Mouse (Mus musculus) cerebellum, postnatal 14 days (tissue): Measurements from ENCODE around the gene Rnf38.
A peak's percentile ranks its signal among the peaks of the same experiment; 100 is the strongest.

ENCODE experiments used
- DNase-seq, 2 experiments: peaks; one replicate each; pipeline ENCODE4 v3.0.0; 2021; ENCODE audit warnings: mixed read lengths in 2 of 2

Gene Rnf38

DNA sequence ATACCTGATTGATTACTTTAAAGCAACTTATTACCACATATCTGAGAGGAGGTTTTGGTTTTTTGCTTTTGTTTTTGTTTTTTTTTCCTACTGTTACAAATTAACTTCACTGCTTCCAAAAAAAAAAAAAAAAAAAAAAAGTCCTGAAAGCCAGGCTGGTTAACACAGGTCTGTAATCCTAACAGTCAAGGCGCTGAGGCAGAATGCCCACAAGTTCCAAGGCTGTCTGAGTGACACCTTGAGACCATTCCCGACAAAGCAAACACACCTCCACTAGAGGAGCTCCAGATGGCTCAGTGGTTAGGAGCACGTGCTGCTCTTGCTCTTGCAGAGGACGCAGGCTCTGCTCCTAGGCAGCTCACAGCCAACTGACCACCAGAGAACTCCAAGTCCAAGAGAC is 10.1 kb downstream of the Rnf38 start:
- DNase-seq, result no peak

DNA sequence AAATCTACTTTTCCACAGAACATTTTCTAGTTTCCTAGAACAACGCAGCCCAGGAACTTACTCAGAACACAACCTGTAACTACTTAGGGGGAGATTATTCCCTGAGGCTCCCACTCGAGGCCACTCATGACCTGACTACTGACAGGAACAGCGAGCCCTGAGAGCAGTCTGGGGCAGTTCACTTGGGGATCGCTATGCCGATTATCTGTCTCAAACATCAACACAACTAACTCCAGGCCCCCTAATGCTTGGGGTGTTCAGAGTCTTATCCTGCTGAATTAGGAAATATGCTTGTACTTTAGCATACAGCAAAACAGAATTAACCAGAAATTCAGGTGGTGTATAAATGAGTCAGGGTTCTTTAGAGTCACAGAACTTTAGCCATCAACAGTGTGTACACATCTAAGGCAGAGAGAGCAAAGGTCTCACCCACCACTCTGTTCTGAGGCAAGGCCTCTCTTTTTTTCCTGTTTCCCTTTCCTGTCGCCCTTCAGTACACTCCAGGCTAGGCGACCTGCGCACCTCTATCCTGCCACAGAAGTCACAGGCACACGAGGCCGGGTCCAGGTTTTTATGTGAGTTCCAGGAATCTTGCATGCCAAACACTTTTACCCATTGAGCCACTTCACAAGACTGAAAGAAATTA is 16.7 kb downstream of the Rnf38 start:
- no peak for DNase-seq

DNA sequence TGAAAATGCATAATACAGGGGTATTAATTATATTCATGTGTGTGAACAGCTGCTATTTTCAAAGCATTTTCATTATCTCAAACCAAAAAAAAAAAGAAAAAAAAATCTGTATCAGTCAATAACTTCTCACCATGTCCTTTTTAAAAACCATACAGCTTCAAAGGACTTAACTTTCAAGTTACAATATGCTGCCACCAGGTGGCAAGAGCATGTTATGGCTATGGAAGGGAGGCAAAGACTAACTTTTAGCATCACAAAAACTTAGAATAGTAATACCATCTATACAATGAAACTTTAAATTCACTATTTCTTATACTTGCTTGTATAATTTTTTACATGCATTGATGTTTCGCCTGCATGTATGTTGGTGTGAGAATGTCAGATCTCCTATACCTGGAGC is 33.6 kb downstream of the Rnf38 start:
- peak in 1 of 2 experiments; percentile 19 for DNase-seq

DNA sequence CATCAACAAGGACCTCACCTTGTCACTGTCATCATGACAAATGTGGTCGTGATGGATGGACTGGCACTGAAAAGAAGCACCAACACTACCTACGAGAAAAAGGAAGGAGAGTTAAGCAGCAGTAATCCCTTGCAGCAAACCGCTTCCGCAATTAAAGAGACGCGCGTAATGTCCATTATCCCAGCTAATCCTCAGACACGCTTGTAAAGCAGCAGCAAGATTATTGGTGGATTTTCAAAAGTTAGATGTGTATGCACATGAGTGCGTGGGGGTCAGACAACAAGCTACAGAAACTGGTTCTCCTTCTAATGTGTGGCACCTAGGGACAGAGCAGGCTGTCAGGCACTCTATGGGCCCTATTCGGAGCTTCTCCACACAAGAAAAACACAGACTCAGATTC is 46.2 kb downstream of the Rnf38 start:
- no peak for DNase-seq

DNA sequence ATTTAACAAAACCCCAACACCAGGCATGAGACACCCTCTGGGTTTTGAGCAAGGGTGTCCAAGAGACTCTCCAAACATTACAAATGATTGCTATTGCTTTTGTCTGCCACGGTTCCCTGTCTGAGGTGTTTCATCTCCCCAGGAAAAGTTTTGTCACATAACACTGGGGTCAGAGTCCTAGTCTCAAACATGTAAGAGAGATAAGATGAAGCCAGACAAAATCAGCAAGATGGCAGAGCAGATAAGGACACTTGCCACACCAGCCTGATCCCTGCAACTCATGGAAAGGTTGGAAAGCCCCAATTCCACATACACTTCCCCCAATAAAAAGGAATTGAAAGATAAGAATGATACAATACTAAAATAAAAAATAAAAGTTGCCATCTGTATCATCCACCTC is 49.7 kb downstream of the Rnf38 start:
- DNase-seq, result no peak

DNA sequence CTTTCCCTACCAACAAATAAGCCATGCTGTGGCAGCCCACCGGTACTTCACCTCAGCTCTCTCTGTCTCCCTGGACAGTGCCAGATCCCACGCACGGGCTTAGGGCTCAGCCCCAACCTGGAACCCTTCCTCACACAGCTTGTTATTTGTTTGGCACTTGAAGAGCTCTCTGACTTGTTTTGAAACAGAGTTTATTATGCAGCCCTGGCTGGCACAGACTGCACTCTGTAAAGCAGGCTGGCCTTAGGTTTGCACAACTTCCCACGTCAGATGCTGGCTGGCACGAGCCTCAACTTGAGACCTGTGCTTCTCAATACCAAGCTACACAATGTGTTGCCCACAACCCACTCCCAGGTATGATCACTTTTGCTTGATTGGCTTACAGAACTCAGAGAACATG is 53.8 kb downstream of the Rnf38 start:
- no peak for DNase-seq

DNA sequence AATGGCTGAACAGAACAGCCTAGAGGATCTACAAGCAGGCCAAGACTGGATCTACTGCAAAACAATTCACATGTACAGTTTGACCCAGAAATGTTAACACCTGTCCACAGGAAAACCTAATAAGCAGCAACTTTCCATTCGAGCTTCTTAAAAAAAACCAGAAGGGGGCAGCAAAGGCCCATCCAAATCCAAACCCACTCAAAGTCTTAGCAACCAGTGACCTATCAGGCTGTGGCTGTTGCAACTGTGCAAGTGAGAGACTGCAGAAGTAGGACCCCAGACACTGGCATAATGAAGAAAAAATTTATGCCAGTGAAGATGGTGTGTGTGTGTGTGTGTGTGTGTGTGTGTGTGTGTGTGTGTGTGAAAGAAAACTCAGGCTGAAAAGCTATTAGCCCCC is 60.4 kb downstream of the Rnf38 start:
- DNase-seq, result peak; percentile 73 to 80

DNA sequence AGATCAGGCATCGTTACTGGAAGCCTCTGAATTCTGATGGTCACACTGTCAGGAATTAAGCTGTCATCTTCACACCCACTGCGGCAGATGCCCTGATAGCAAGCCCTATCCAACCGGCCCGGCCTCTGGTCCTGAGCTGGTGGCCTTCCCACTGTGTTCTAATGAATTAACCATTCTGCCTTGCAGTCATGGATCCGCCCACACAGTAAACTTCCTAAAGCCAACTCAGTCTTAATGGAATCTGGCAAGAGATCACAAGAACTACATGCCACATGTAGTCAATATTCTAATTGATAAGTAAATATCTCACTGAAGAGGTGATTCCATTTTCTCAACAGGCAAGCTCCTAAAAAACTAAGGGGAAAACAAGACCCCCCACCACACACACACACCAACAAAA is 60.9 kb downstream of the Rnf38 start:
- no peak for DNase-seq

DNA sequence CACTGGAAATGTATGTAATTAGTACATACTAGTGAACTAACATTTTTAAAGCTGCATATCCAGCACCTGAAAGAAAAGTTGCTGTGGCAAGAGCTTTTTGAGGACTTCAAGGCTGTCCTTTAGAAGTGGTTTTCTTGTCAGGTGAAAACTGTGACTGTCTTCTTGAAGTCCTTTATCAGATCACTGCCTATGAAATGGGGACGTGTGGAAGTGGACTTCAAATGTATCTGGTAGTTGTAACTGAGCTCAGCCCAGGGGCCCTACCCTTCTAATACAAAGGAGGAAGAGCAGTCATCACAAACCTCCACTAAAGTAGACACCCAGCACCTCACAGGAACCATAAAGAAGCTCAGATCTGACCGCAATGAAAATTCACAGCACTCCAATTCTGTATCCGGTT is 63.7 kb downstream of the Rnf38 start:
- no peak for DNase-seq

DNA sequence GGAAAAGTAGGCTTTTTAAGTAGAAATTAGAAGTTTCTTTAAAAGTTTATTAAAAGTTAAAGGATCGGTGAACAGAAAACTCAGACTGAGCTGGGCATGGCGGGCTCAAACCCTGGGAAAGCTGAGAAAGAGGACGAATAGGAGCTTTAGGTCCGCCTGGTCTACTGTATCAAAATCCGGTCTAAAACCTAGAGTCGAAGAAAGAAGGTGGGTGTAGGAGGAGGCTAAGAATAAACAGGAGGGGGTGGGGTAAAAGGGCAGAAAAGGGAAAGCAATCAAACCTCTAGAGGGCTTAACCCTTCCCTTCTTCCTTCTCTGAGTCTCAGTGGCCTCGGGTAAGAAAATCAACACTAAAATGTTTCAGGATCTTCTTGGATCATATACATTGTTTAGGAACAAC is 64.8 kb downstream of the Rnf38 start:
- no peak for DNase-seq

DNA sequence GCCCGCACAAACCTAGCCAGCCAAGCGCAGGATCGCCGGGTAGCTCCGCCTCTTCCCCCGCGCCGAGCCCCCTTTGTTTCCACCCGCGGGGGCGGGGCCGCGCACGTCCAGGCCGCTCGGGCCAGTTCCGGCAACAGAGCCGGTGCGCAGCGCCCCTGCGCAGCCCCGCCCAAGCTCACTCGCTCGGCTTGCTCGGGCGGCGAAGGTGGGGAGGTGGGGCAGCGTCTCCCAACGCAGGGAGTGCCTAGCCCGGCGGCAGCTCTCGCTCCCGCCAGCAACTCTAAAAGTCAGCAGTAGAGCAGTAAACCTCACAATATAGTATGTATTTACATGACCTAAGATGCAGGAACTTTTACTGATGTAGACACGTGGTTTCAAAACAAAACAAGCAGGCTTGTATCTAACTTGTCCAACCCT is 65.3 kb downstream of the Rnf38 start:
- DNase-seq, result peak; percentile 95 to 96

DNA sequence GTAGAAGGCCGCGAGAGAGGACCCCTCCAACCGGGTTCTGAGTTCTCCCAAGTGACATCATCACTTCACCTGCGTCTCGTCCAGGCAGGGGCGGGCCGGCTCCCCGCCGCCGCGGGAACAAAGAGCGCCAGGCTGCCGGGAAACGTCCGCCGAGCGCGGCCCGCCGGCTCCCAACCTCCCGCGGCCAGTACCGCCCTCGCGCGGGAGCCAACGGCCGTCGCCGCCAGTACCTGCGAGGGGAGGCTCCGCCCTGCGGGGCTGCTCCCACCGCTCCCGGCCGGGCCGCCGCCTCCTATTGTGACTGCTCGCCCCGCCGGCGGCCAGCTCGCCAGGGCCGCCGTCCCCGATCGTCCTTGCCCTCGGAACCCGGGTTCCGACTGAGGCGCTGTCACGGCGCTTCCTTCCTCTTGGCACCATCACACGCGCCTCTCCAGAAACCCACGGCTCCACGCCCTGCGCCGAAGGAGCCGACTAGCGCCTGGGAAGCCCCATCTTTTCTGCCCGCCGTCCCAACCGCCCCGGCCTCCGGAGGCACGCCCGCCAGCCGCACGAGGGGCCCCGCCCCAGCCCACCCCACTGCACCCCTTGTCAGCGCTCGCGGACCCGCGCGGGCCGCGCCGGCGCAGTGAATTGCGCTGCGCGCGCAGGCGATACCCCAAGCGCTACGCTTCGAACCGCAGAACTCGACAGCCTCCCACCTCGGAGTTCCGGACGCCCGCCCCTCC is 66.0 kb downstream of the Rnf38 start:
- DNase-seq, result peak; percentile 89 to 91

DNA sequence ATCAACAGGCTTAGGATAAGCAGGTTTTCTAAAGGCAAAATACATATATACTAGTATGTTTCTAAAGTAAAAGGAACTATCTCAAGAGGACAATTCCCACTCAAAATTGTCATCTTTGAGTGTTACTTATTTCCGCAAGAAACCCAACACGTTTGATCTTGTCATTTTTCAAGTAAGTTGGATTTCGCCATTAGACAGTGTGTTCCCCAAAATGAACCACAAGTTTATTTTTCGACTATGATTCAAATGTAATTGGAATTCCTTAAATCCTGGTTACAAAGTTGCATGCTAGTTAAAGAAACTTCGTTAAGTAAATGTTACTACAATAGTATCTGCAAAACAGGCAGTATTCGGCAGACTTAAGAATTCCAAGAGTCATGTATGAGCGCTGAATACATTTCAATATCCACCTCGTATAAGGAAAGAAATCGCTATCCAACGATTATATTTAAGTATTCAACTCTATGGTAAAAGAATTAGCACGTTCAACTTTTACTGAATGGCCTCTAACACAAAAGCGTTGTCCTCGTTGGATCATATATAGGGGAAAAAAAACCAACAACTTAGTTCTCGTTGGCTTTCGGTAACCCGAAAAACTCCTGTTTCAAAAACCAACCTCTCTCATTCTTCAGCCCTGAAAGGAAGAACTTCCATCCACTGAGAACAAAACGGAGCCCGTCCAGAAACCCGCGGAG is 66.7 kb downstream of the Rnf38 start:
- DNase-seq, result no peak

DNA sequence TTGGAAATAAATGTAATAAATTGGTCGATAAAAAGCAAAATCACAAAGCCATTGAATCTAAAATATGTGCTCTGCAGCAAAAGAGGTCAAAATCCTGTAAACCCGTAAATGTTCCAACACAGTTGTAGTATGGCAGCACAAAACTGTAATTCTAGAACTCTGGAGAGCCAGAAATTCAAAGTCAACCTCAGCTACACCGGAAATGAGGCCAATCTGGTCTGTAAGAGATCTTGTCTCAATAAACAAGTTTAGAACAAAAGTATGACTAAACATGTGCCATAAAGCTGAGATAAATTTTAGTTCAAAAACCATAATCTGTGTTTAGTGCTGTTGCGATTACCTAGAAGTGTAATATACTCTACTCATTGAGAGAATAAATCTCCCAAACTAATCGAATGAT is 69.0 kb downstream of the Rnf38 start:
- DNase-seq, result no peak

DNA sequence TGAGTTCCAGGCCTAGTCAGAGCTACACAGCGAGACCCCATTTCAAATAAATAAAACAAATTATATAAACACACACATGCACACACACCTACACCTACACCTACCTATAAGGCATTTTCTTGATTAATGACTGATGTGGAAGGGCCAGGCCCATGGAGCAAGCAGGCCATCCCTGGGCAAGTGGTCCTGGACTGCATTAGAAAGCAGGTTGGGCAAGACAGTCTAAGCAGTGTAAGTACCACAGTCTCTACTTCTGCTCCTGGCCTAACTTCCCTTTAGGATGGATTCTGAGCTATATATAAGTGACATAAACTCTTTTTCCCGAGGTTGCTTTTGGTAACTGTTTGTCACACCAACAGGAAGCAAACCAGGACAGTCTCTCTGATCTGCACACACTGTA is 70.6 kb downstream of the Rnf38 start:
- DNase-seq, result no peak

DNA sequence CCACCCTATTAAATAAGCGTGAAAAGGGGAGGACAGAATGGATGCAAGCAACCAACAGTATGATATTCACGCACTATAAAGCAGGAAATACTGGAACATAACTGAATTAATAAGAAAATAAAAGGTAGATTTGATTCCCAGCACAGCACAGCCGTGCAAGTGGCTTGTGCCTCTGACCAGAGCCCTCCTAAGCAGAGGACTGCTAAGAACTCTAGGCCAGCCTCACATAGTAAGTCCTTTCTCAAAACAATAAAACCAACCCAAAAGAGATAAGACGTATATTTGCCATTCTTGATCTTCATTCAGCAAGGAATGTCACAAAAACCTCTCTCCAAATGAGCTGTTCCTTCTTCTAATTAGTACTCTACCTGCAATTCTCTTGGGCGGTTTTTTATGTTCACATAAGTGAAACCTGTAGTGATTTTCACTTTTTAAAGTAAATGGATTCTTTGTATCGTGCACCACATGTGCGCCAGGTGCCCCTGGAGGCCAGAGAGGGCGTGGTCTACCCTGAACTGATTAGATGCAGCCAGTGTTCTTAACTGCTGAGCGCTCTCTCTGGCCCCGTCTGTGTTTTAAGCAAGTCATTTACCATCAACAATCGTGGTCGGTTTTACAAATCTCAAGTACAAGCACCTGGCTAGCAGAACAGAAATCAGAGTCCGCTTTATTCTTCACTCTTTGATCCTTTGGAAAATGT is 72.4 kb downstream of the Rnf38 start:
- DNase-seq, result no peak

DNA sequence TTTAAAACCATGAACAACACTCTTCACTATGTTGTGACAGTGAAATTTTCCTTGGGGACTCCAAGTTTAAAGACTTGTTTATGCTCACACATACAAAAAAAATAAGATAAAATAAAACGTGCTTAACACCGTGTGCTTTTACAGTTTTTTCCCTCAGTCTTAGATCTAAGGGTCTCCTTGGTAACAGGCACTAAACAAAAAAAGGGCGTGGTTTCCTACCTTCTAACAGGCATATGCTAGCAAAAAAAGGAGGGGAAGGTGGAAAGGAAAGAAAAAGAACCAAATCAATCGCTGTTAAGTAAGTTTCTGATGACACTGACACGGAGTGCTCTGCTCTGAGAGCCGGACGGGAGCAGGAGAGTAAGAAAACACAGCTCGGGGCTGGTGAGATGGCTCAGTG is 73.8 kb downstream of the Rnf38 start:
- DNase-seq, result no peak

DNA sequence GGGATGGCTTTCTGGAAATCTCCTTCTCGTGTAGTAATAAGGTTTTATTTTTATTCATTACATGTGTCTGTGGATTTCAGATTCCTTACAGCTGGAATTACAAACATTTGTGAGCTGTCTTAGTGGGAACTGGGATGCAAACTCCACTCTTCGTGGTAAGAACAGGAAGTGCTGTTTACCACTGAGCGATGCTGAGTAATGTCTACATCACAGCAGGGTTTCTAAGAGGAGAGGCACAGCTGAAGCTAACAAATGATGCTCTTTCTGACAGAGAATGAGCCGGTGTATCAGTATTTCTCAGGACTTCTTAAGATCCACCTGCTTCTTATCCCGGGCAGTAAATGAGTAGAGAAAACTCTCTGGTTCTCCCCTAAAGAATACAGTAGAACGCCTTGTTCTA is 77.1 kb downstream of the Rnf38 start:
- no peak for DNase-seq

DNA sequence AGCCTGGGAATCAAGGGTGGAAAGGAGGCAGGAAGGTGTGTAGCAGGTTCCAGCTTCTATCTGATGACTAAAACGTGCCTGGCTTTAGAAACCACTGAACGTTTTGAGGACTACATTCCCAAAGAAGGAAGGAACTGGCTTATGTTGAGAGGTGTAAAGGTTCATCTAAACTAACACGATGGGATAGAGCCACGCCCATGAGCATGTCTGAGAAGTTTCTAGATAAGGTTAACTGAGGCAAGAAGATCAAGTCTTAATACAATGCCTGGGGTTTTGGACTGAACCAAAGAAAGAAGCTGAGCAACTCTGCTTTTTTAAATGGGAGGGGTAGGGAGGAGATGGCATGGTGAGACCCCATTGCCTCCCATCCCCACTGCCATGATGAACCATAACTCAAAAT is 78.7 kb downstream of the Rnf38 start:
- no peak for DNase-seq

DNA sequence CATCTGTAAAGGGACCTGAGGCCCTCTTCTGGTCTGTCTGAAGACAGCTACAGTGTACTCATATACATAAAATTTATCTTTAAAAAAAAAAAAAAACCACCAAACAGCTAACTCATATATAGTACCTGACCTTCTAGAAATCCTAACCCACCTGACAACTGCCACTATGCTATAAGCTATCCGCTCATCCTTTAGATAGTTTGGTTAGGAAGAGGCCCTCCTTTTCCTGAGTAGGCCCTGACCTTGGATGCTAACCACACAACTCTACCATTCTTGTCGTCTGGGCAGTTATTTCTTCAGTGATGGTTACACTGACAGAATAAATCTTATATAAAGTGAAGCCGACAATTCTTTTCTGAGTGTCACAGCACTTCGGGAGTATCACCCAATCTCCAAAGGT is 80.7 kb downstream of the Rnf38 start:
- no peak for DNase-seq

DNA sequence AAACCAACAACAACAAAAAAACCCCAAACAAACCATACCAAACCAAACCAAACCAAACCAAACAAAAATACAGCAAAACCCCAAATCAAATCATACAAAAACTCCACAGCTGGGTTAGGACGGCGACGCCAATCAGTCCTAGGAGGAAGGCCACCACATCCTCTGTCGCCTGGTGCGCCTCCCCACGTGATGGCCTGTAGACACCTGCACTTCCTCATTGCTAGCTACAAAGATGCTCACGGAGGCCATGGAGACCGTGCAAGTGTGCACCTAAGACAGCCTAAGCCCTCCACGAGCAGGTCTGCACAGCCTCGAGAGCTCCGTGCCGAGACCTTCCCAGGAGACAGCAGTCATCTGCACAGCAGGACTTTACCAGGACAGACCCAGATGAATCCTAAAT is 106.8 kb downstream of the Rnf38 start:
- no peak for DNase-seq

DNA sequence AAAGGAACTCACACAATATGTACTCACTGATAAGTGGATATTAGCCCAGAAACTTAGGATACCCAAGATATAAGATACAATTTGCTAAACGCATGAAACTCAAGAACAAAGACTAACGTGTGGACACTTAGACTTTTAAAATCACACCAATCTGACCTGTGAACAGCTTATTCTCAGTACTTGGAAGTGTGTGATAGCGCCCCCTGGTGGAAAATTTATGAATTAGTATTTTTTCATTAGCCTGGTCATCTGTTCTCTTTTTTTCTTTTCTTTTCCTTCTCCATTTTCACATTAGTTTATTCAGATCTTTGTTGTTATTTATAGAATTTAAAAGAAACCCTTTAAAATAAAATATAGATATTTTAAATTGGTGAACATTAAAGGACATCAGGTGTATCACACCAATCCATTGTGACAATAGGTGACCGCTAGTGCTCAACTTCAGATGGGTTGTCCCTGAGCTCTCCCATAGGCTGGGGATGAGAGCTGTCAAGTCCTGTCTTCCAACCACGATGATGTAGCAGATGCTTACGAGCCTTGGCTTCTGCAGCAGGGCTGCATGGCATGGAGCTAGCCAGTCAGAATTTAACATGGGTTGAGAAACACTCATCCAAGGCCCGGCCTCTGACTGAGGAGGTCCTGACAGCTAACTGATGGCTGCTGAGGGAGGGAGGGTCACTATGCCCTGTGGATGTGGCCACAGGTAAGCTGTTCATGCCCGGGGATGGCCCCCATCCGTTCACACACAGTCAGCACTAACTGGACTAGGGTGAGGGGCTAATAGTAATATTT is 114.0 kb downstream of the Rnf38 start:
- DNase-seq, result peak; percentile 45 to 60

DNA sequence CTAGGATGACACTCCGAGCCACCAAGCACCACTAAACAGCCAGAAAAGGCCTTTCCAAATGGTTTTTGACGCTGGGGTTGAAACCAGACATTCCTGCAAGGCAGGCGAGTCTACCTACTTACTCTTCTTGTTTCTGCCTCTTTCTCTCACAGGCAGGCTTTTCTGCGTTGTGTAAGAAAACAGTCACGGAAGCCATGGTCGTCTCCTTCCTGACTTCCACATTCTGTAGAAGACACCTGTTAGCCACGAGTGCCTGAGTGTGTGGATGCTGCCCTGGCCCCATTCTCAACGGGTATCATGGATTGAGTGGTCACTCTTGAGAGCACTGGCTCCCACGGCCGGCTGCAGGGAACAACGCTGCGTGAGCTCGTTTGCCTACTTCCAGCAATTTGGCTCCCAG is 118.5 kb downstream of the Rnf38 start:
- no peak for DNase-seq
